Mouse (Mus musculus): Measurements from ENCODE around the gene Cdc42se2.

DNA sequence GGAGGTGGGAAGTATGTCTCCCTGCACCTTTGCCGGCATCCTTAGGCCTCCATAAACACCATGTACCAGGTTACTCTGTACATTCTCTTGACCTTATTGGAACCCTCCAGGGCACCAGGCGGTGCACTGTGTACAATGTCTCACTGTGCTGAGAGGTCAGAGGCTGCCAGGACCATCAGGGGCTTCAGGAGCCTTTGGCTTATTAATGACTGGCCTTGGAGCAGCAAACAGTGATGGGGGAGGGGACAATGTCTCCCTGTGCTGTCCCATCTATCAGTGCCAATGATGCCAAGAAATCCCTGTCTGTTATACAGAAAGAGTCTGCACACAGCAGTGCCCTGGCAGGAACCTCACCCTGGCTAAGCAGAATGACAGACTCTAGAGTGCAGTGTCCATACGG is 69.6 kb downstream of the Cdc42se2 start:
- TF ChIP-seq CTCF (IDR thresholded peaks at IDR 0.05; ENCODE audit: borderline replicate concordance, extremely low read depth, insufficient read depth, insufficient read length) (no peak), POLR2A (IDR thresholded peaks at IDR 0.05; ENCODE audit: borderline replicate concordance, extremely low read depth, insufficient read depth, insufficient read length, poor library complexity, severe bottlenecking) (no peak)

Measured in brain, embryonic 14.5 days (tissue).